Mouse (Mus musculus): ENCODE results near the gene Dscam. TPM values are rescaled to one million over a fixed set of nuclear protein-coding genes. Genes with fewer than 3 reads are reported as not detected.

Gene Dscam
- polyA plus RNA-seq, 1 experiment, result 0.13 TPM

DNA sequence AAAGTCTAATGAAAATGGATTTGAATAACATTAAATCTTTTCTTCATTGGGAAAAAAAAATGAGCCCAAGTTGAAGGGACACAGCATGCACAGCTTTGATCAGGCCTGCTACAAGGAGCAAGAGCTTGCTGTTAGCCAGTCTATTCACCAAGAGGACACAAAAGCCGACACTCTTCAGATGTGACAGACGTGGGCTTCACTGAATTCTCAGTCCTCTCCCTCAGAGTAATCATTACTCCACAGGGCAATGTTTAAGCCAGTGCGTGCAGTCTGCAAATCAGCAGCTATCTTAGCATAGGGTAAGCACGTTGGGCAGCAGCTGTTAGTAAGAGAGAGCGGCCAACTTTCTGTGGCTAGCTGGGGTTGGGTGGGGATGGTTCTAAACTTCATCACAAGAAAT lies 391.5 kb downstream of the Dscam start:
- H3K4me3 ChIP-seq (ENCODE audit: low read depth, low read length), result no peak overlapping the region
- TF ChIP-seq POLR2A (IDR thresholded peaks at IDR 0.05; ENCODE audit: insufficient read depth, low read length) (no peak), CTCF (IDR thresholded peaks at IDR 0.05; ENCODE audit: low read depth, low read length) (no peak), EP300 (IDR thresholded peaks at IDR 0.05; ENCODE audit: insufficient read depth, low read depth, low read length) (no peak)
- H3K27ac ChIP-seq (ENCODE audit: insufficient read depth, low read length), result no peak overlapping the region

DNA sequence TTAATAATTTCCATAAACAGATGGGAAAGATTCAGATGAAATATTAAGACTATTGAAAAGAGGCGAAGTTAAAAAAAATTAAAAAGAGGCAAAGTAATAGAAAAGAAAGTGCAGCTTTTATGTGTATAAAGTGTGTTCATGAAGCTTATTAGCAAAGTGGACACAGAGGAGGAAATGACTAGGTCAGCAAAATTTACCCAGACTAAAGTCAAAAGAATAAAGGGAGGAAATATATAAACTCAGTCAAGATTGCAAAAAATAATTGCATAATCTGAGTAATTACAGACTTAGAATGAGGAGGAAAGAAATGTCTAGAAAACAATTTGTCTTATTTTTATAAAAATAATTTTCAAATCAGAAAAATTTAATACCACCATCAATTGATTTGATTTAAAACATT lies 396.3 kb downstream of the Dscam start:
- no peaks in the 10 kb centered on the region for H3K36me3 ChIP-seq (ENCODE audit: control insufficient read depth, insufficient read depth, low read length, poor library complexity, severe bottlenecking)
- no peaks in the 10 kb centered on the region for H3K9me3 ChIP-seq (replicated peaks; ENCODE audit: control insufficient read depth, insufficient read depth, low read length, poor library complexity, severe bottlenecking)
- H3K4me1 ChIP-seq (ENCODE audit: control insufficient read depth, insufficient read depth, low read length), result no peaks in the 10 kb centered on the region
- H3K9ac ChIP-seq (ENCODE audit: low read depth, poor library complexity, severe bottlenecking), result no peak overlapping the region
- H3K4me3 ChIP-seq (ENCODE audit: low read depth, low read length), result no peak overlapping the region
- TF ChIP-seq EP300 (IDR thresholded peaks at IDR 0.05; ENCODE audit: insufficient read depth, low read depth, low read length) (no peak), POLR2A (IDR thresholded peaks at IDR 0.05; ENCODE audit: insufficient read depth, low read length) (no peak), CTCF (IDR thresholded peaks at IDR 0.05; ENCODE audit: low read depth, low read length) (no peak)
- H3K27ac ChIP-seq (ENCODE audit: insufficient read depth, low read length), result no peak overlapping the region
- no peaks in the 10 kb centered on the region for H3K27me3 ChIP-seq (ENCODE audit: control insufficient read depth, insufficient read depth, low read length, poor library complexity, severe bottlenecking)

More for the DNA sequence above, 391.5 kb downstream of the Dscam start:
- Histone ChIP-seq H3K27me3 (ENCODE audit: control insufficient read depth, insufficient read depth, low read length, poor library complexity, severe bottlenecking) (no peaks in the 10 kb centered on the region), H3K4me1 (ENCODE audit: control insufficient read depth, insufficient read depth, low read length) (no peaks in the 10 kb centered on the region), H3K9ac (ENCODE audit: low read depth, poor library complexity, severe bottlenecking) (no peak overlapping the region), H3K9me3 (replicated peaks; ENCODE audit: control insufficient read depth, insufficient read depth, low read length, poor library complexity, severe bottlenecking) (no peaks in the 10 kb centered on the region), H3K36me3 (ENCODE audit: control insufficient read depth, insufficient read depth, low read length, poor library complexity, severe bottlenecking) (no peaks in the 10 kb centered on the region)

GRCm38 (mm10) chr16:96767985-96768384 lies 402.6 kb downstream of the Dscam start:
- no peaks in the 10 kb centered on the region for H3K9me3 ChIP-seq (replicated peaks; ENCODE audit: control insufficient read depth, insufficient read depth, low read length, poor library complexity, severe bottlenecking)
- no peaks in the 10 kb centered on the region for H3K4me1 ChIP-seq (ENCODE audit: control insufficient read depth, insufficient read depth, low read length)
- H3K9ac ChIP-seq (ENCODE audit: low read depth, poor library complexity, severe bottlenecking), result no peak overlapping the region
- no peak overlapping the region for H3K4me3 ChIP-seq (ENCODE audit: low read depth, low read length)
- TF ChIP-seq CTCF (IDR thresholded peaks at IDR 0.05; ENCODE audit: low read depth, low read length) (no peak), POLR2A (IDR thresholded peaks at IDR 0.05; ENCODE audit: insufficient read depth, low read length) (no peak)
- H3K27me3 ChIP-seq (ENCODE audit: control insufficient read depth, insufficient read depth, low read length, poor library complexity, severe bottlenecking), result no peaks in the 10 kb centered on the region
- H3K36me3 ChIP-seq (ENCODE audit: control insufficient read depth, insufficient read depth, low read length, poor library complexity, severe bottlenecking), result no peaks in the 10 kb centered on the region
- H3K27ac ChIP-seq (ENCODE audit: insufficient read depth, low read length), result no peak overlapping the region

DNA sequence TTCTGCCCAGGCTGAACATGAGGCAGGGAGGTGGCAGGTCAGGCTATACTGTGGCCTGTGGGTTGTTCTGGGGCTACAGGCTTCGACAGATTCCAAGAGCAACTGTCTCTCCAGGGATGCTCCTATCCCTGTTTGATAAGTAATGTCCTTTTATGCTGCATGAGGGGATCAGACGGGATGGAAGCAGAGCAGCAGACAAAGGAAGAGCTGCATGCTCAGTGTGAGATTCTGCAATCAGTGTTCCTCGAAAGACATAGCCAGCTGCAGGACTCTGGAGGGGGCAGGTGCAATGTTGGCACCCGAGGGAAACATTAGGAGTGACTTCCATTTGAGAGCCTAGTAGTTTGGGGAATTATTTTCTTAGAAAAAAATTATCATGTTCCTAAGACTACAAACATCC lies 403.0 kb downstream of the Dscam start:
- no peak for TF ChIP-seq POLR2A (IDR thresholded peaks at IDR 0.05; ENCODE audit: insufficient read depth, low read length)
- no peak for TF ChIP-seq EP300 (IDR thresholded peaks at IDR 0.05; ENCODE audit: insufficient read depth, low read depth, low read length)
- no peak for TF ChIP-seq CTCF (IDR thresholded peaks at IDR 0.05; ENCODE audit: low read depth, low read length)
- Histone ChIP-seq H3K4me3 (ENCODE audit: low read depth, low read length) (no peak overlapping the region), H3K27ac (ENCODE audit: insufficient read depth, low read length) (no peak overlapping the region), H3K36me3 (ENCODE audit: control insufficient read depth, insufficient read depth, low read length, poor library complexity, severe bottlenecking) (no peaks in the 10 kb centered on the region), H3K9me3 (replicated peaks; ENCODE audit: control insufficient read depth, insufficient read depth, low read length, poor library complexity, severe bottlenecking) (no peaks in the 10 kb centered on the region), H3K4me1 (ENCODE audit: control insufficient read depth, insufficient read depth, low read length) (no peaks in the 10 kb centered on the region), H3K27me3 (ENCODE audit: control insufficient read depth, insufficient read depth, low read length, poor library complexity, severe bottlenecking) (no peaks in the 10 kb centered on the region), H3K9ac (ENCODE audit: low read depth, poor library complexity, severe bottlenecking) (no peak overlapping the region)

GRCm38 (mm10) chr16:96761225-96761624 lies 409.3 kb downstream of the Dscam start:
- Histone ChIP-seq H3K27me3 (ENCODE audit: control insufficient read depth, insufficient read depth, low read length, poor library complexity, severe bottlenecking) (no peaks in the 10 kb centered on the region), H3K9ac (ENCODE audit: low read depth, poor library complexity, severe bottlenecking) (no peak overlapping the region), H3K4me1 (ENCODE audit: control insufficient read depth, insufficient read depth, low read length) (peaks cover 8% of the 10 kb centered on the region), H3K27ac (ENCODE audit: insufficient read depth, low read length) (no peak overlapping the region), H3K9me3 (replicated peaks; ENCODE audit: control insufficient read depth, insufficient read depth, low read length, poor library complexity, severe bottlenecking) (no peaks in the 10 kb centered on the region), H3K4me3 (ENCODE audit: low read depth, low read length) (no peak overlapping the region), H3K36me3 (ENCODE audit: control insufficient read depth, insufficient read depth, low read length, poor library complexity, severe bottlenecking) (no peaks in the 10 kb centered on the region)
- TF ChIP-seq CTCF (IDR thresholded peaks at IDR 0.05; ENCODE audit: low read depth, low read length), result no peak

DNA sequence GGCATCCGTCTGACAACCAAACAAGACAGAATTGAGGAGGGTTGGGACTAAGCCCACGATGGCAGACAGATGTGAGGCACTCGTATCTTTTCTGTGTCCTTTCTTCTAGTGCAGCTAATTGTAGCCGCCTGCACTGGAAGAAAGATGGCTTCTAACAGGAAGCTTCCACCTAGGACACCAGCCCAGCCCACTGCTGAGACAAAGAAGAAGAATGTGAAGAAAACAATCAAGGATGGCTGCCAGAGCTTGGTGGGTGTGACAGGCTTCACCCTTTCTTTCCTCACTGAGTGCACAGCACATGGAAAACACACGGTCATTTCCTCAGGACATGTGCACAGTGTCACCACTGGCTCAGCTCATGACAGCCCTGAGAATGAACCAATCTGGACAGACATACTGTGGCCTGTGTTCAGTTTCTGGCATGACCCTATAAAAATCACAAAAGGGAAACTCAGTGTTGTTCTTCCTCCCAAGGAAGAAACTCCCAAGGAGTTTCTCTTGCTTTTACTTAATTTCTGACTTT lies 411.4 kb downstream of the Dscam start:
- H3K9me3 ChIP-seq (replicated peaks; ENCODE audit: control insufficient read depth, insufficient read depth, low read length, poor library complexity, severe bottlenecking), result no peaks in the 10 kb centered on the region
- H3K36me3 ChIP-seq (ENCODE audit: control insufficient read depth, insufficient read depth, low read length, poor library complexity, severe bottlenecking), result no peaks in the 10 kb centered on the region
- no peak overlapping the region for H3K27ac ChIP-seq (ENCODE audit: insufficient read depth, low read length)
- H3K4me1 ChIP-seq (ENCODE audit: control insufficient read depth, insufficient read depth, low read length), result peaks cover 8% of the 10 kb centered on the region
- no peak for TF ChIP-seq POLR2A (IDR thresholded peaks at IDR 0.05; ENCODE audit: insufficient read depth, low read length)
- TF ChIP-seq CTCF (IDR thresholded peaks at IDR 0.05; ENCODE audit: low read depth, low read length), result no peak
- no peak for TF ChIP-seq EP300 (IDR thresholded peaks at IDR 0.05; ENCODE audit: insufficient read depth, low read depth, low read length)
- no peak overlapping the region for H3K4me3 ChIP-seq (ENCODE audit: low read depth, low read length)
- no peaks in the 10 kb centered on the region for H3K27me3 ChIP-seq (ENCODE audit: control insufficient read depth, insufficient read depth, low read length, poor library complexity, severe bottlenecking)
- no peak overlapping the region for H3K9ac ChIP-seq (ENCODE audit: low read depth, poor library complexity, severe bottlenecking)
